Mouse (Mus musculus) megakaryocyte, embryonic 14.5 days (primary cell): ENCODE results near the gene Olfr1424.

Experiments used
- FLI1 ChIP-seq: IDR thresholded peaks from 2 replicates; pipeline ENCODE4 v1.6.1; 2012; ENCODE audit warnings: low read length, inconsistent platforms, mixed read lengths
- GATA1 ChIP-seq: IDR thresholded peaks from 3 replicates; pipeline ENCODE4 v1.6.1; 2012; ENCODE audit warnings: mixed read lengths, low read length, inconsistent platforms, borderline replicate concordance

DNA sequence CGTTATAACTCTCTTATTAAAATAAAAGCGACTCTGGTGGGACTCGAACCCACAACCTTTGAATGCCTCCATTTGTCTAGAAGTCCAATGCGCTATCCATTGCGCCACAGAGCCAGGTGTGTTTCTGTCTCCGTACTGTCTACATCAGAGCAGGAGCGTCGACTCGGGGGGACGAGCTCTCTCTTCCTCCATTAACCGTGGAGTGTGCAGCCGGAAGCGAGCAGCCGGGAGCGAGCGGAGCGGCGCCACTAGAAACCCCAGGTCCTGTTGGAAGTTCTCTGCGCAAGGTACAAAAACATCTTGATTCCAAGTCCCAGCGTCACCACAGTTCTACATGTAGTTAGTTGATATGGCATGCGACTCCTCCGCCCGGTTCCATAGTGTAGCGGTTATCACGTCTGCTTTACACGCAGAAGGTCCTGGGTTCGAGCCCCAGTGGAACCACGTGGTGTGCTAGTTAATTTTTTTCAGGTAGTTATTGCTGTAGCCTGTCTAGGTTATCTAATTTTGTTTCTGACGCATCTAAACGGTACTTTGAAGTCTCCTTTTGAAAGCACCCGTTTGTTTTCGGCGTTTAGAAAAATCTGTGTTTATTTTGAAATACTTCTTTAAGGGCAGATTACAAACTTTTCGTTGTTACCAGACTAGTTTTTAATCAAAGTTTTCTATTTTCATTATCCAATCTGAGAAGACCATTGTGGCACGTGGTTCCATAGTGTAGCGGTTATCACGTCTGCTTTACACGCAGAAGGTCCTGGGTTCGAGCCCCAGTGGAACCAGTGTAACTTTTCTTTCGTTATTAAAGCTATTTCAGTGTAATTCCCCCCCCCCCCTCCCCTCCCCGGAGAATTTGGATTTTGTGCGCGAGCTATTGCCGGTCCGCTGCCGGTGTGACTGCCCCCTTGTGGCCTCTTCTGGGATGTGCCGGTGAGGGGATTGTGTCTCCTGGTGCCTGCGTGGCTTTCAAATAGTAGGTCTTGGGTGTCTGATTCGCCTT is 50.6 kb downstream of the Olfr1424 start:
- no peak for TF ChIP-seq GATA1
- no peak for TF ChIP-seq FLI1
